Mouse (Mus musculus) lung, embryonic 16.5 days (tissue): ENCODE measurements around the gene Taf5l. TPM values are rescaled to one million over a fixed set of nuclear protein-coding genes. Genes with fewer than 3 reads are reported as not detected.

Experiments used
- ATAC-seq: fragments of 200-750 bp; cut with Nextera tagmentation; 2 replicates; pipeline ENCODE4 v1.8.0; 2017; ENCODE audit warnings: low read depth, mild to moderate bottlenecking, moderate library complexity
- H3K27ac ChIP-seq: fragments of 300-500 bp; sonication (generic); 2 replicates; pipeline ENCODE4 v1.5.1; 2014; ENCODE audit warnings: mild to moderate bottlenecking, control low read depth, low read length
- H3K27me3 ChIP-seq: fragments of 300-500 bp; sonication (generic); 2 replicates; pipeline ENCODE4 v1.6.1; 2014; ENCODE audit warnings: low read depth, low read length, mixed read lengths; ENCODE audit not compliant: control insufficient read depth, insufficient read depth
- H3K36me3 ChIP-seq: fragments of 300-500 bp; sonication (generic); 2 replicates; pipeline ENCODE4 v1.6.1; 2014; ENCODE audit warnings: low read length; ENCODE audit not compliant: control insufficient read depth, insufficient read depth
- H3K4me1 ChIP-seq: fragments of 300-500 bp; sonication (generic); replicated peaks from 2 replicates; pipeline ENCODE4 v1.6.1; 2014; ENCODE audit warnings: low read length, mixed read lengths; ENCODE audit not compliant: control insufficient read depth, insufficient read depth
- H3K4me2 ChIP-seq: fragments of 300-500 bp; sonication (generic); 2 replicates; pipeline ENCODE4 v1.6.1; 2014; ENCODE audit warnings: low read depth, low read length, control low read depth
- H3K4me3 ChIP-seq: fragments of 300-500 bp; sonication (generic); 2 replicates; pipeline ENCODE4 v1.5.1; 2014; ENCODE audit warnings: mild to moderate bottlenecking, low read length, control low read depth
- H3K9ac ChIP-seq: fragments of 300-500 bp; sonication (generic); 2 replicates; pipeline ENCODE4 v1.6.1; 2014; ENCODE audit warnings: low read length, control low read depth
- H3K9me3 ChIP-seq: fragments of 300-500 bp; sonication (generic); 2 replicates; pipeline ENCODE4 v1.6.1; 2016; ENCODE audit warnings: low read length; ENCODE audit not compliant: control insufficient read depth
- WGBS: fragments of 180-500 bp; shearing (Covaris S2); extraction: QIAGEN DNeasy Blood & Tissue Kit; methylation state at CpG from one replicate; pipeline ENCODE4 v1.1.7; 2014; 5-methylcytosine and 5-hydroxymethylcytosine counted together
- polyA plus RNA-seq: library from polyadenylated mRNA; unstranded; fragments of >200 nt; fragmentation: Nextera tagmentation; extraction: Ambion mirVana; gene quantifications from 2 replicates; pipeline ENCODE4 v1.2.1, GENCODE M21; 2015

The Taf5l gene
- polyA plus RNA-seq, 1 experiment from 2014 or later, result 30.9 TPM

DNA sequence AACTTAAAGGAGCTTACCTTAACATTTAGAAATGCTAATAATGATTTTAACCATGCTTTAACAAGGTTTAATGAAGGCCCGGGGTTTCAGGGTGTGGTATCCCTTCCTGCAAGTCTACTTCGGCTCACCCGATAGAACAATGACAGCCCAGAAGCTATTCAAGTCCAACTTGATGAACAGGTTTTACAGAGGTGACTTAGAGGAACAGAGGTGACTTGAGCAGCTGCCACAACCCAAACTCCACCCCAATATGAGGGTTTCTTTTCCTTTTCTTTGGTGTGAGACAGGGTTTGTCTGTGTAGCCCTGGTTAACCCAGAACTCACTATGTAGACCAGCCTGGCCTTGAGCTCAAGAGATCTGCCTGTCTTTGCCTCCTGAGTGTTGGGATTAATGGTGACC is 27.2 kb downstream of the Taf5l start:
- no peak overlapping the region for H3K4me2 ChIP-seq

DNA sequence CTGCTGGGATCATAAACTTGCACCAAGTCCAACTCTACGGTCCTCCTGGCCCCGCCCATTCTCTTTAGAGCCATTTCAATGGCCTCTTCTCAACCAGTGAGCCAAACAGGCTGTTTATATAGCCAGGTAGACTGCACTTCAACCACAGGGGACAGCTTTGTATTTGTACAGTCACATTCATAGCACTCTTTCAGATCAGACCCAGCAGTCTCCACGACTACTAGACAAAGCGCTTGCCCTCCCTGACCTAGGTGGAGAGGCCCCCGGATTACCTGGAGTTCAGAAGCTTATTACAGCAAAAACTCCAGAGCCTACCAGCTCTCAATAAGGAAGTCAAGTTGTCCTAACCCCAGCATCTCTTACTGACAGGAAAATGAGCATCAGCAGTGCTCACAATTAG is 27.6 kb downstream of the Taf5l start:
- Histone ChIP-seq H3K4me3 (no peak overlapping the region), H3K27me3 (no peaks in the 10 kb centered on the region), H3K4me1 (no peaks in the 10 kb centered on the region), H3K36me3 (peaks cover 4% of the 10 kb centered on the region), H3K9me3 (no peaks in the 10 kb centered on the region), H3K9ac (no peak overlapping the region), H3K27ac (peak overlapping the region; percentile 73), H3K4me2 (no peak overlapping the region)
- ATAC-seq, result peak; percentile 53
- 59% methylated on average over 5 of the region's 5 CpGs for WGBS

More for the DNA sequence above, 27.2 kb downstream of the Taf5l start:
- 69% methylated on average over 3 of the region's 3 CpGs for WGBS
- Histone ChIP-seq H3K27ac (peak overlapping the region; percentile 73), H3K9me3 (no peaks in the 10 kb centered on the region), H3K4me1 (no peaks in the 10 kb centered on the region), H3K4me3 (no peak overlapping the region), H3K27me3 (no peaks in the 10 kb centered on the region), H3K9ac (no peak overlapping the region), H3K36me3 (peaks cover 4% of the 10 kb centered on the region)
- ATAC-seq, result peak; percentile 75

DNA sequence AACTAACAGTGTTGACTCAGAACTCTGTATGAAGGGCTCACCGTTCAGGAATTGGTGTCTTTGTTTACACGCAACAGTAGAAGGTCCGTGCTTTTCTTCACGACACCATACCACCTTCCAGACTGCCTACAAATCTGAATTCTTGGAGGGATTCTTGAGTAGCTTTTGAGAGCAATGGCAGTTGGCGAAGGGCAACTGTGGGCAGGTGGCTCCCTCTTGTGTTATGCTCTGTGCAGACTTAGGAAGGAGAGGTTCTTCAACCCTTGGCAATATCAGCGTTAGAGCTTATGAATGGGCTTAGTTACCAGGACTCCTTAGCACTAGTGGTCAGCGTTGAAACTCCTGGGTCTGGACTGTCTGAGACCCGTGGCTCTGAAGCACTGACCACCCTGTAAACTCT is 28.6 kb downstream of the Taf5l start:
- Histone ChIP-seq H3K4me1 (no peaks in the 10 kb centered on the region), H3K4me3 (no peak overlapping the region), H3K27ac (no peak overlapping the region), H3K9me3 (no peaks in the 10 kb centered on the region), H3K4me2 (no peak overlapping the region), H3K9ac (no peak overlapping the region), H3K27me3 (no peaks in the 10 kb centered on the region), H3K36me3 (peaks cover 4% of the 10 kb centered on the region)
- 79% methylated on average over 8 of the region's 8 CpGs for WGBS
- ATAC-seq, result no peak

GRCm38 (mm10) chr8:123990277-123991049 is 30.7 kb downstream of the Taf5l start:
- WGBS, result 74% methylated on average over 13 of the region's 13 CpGs
- Histone ChIP-seq H3K9me3 (no peaks in the 10 kb centered on the region), H3K36me3 (no peaks in the 10 kb centered on the region), H3K4me1 (no peaks in the 10 kb centered on the region), H3K4me3 (no peak overlapping the region), H3K9ac (no peak overlapping the region), H3K4me2 (no peak overlapping the region), H3K27ac (no peak overlapping the region), H3K27me3 (no peaks in the 10 kb centered on the region)
- ATAC-seq, result no peak

DNA sequence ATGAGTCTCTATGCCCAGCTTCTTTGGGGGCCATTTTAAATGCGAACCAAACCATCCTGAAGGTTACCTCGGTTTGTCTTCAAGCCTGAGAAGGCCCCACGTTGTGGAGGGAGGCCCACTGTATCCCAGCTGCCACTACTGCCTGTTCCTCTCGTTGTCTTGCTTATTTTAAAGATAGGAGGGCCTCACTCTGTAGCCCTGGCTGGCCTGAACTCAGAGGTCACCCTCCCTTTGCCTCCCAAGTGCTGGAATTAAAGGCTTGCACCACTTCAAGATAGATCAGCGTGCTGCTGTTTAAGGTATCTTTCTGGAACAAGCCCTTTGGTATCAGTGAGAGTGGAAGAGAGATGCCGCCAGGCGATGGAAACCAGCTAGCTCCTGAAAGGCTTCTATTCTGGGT is 32.1 kb downstream of the Taf5l start:
- Histone ChIP-seq H3K4me2 (no peak overlapping the region), H3K4me1 (no peaks in the 10 kb centered on the region), H3K36me3 (no peaks in the 10 kb centered on the region), H3K27ac (peak overlapping the region; percentile 28; the same call in 1 of the 2 replicates), H3K27me3 (no peaks in the 10 kb centered on the region), H3K9me3 (no peaks in the 10 kb centered on the region), H3K9ac (no peak overlapping the region), H3K4me3 (no peak overlapping the region)
- 53% methylated on average over 7 of the region's 7 CpGs for WGBS
- ATAC-seq, result no peak

GRCm38 (mm10) chr8:123988605-123989038 is 32.6 kb downstream of the Taf5l start:
- Histone ChIP-seq H3K4me2 (no peak overlapping the region), H3K27ac (peak overlapping the region; percentile 28; the same call in 1 of the 2 replicates), H3K4me1 (no peaks in the 10 kb centered on the region), H3K9ac (no peak overlapping the region), H3K9me3 (no peaks in the 10 kb centered on the region), H3K27me3 (no peaks in the 10 kb centered on the region), H3K36me3 (no peaks in the 10 kb centered on the region), H3K4me3 (no peak overlapping the region)
- 28% methylated on average over 6 of the region's 6 CpGs for WGBS
- no peak for ATAC-seq

GRCm38 (mm10) chr8:123982826-123983400 is 38.3 kb downstream of the Taf5l start, which contains the start of gene Abcb10:
TSS of gene Abcb10 (minus strand) at chr8:123983122.
- ATAC-seq, result peak; percentile 97
- Histone ChIP-seq H3K9me3 (no peaks in the 10 kb centered on the region), H3K36me3 (no peaks in the 10 kb centered on the region), H3K9ac (peak within 1 kb of the TSS; percentile 89), H3K4me3 (peak within 1 kb of the TSS; percentile 87), H3K27me3 (no peaks in the 10 kb centered on the region), H3K4me1 (peaks cover 22% of the 10 kb centered on the region), H3K4me2 (peak within 1 kb of the TSS; percentile 94), H3K27ac (peak within 1 kb of the TSS; percentile 95)
- WGBS, result 0% methylated on average over 45 of the region's 56 CpGs

GRCm38 (mm10) chr8:123982291-123982793 is 38.9 kb downstream of the Taf5l start:
- no peaks in the 10 kb centered on the region for H3K36me3 ChIP-seq
- H3K4me2 ChIP-seq, result peak overlapping the region; percentile 94
- H3K27ac ChIP-seq, result peak overlapping the region; percentile 95; the same call in 1 of the 2 replicates
- peak; percentile 16 for ATAC-seq
- H3K27me3 ChIP-seq, result no peaks in the 10 kb centered on the region
- under 1% methylated on average over 48 of the region's 48 CpGs for WGBS
- H3K4me1 ChIP-seq, result peaks cover 24% of the 10 kb centered on the region
- peak overlapping the region; percentile 87 for H3K4me3 ChIP-seq
- peak overlapping the region; percentile 89 for H3K9ac ChIP-seq
- H3K9me3 ChIP-seq, result no peaks in the 10 kb centered on the region

- Histone ChIP-seq H3K4me3 (peak overlapping the region; percentile 87), H3K9me3 (no peaks in the 10 kb centered on the region), H3K36me3 (no peaks in the 10 kb centered on the region), H3K4me1 (peaks cover 24% of the 10 kb centered on the region), H3K4me2 (peak overlapping the region; percentile 94), H3K9ac (no peak overlapping the region), H3K27me3 (no peaks in the 10 kb centered on the region), H3K27ac (no peak overlapping the region)
- ATAC-seq, result no peak
- 33% methylated on average over 4 of the region's 4 CpGs for WGBS
Measured at GRCm38 (mm10) chr8:123981674-123982073, 39.5 kb downstream of the Taf5l start.
